Mouse (Mus musculus) skeletal muscle tissue, postnatal 0 days (tissue): ENCODE measurements around the gene Ccdc71l. TPM values are rescaled to one million over a fixed set of nuclear protein-coding genes. Genes with fewer than 3 reads are reported as not detected.

Experiments
- polyA plus RNA-seq: library from polyadenylated mRNA; unstranded; fragments of >200 nt; fragmentation: Nextera tagmentation; extraction: Ambion mirVana; gene quantifications from 2 replicates; pipeline ENCODE4 v1.2.1, GENCODE M21; 2015

The Ccdc71l gene
- 1.6 and 2.3 TPM in 2 replicates for polyA plus RNA-seq

GRCm38 (mm10) chr12:32378528-32379295 lies at the start of gene Ccdc71l:
Ccdc71l (plus strand) TSS chr12:32378704.

Other genes with a start within 250 kb of the Ccdc71l start
- gene Pik3cg, start 170.0 kb upstream of the Ccdc71l start, polyA plus RNA-seq: 1.7 and 2.3 TPM in 2 replicates